Mouse (Mus musculus): ENCODE measurements around the gene Nucb2. TPM values are rescaled to one million over a fixed set of nuclear protein-coding genes. Genes with fewer than 3 reads are reported as not detected.

Gene Nucb2
- polyA plus RNA-seq, 1 experiment from 2014 or later = 13.6 TPM

DNA sequence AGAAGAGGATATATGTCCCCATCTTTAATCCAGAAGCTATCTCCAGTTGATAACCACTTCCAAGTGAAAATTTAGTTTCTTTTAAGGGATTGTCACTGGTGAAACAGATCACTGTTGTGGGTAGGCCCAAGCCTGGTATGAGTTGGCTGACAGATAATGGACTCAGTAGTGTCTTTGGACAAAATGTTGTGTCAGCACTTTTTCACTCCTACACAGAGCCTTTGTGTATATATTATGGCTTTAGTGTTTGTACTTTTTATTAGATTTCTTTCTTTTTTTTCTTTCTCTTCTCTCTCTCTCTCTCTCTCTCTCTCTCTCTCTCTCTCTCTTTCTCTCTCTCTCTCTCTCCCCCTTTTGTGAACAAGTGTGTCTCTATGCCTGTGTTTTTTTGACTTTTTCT, 52.7 kb downstream of the Nucb2 start:
- H3K4me1 ChIP-seq (ENCODE audit: control insufficient read depth, insufficient read depth, low read length) = no peaks in the 10 kb centered on the region
- no peak overlapping the region for H3K27ac ChIP-seq (ENCODE audit: low read depth, low read length)
- ATAC-seq (ENCODE audit: insufficient read depth, low FRiP score, low TSS enrichment) (no peak), DNase-seq (ENCODE audit: low spot score) (no peak)
- H3K36me3 ChIP-seq (ENCODE audit: control insufficient read depth, insufficient read depth, low read length) = no peaks in the 10 kb centered on the region
- H3K9me3 ChIP-seq (ENCODE audit: control insufficient read depth, low read length) = no peaks in the 10 kb centered on the region
- no peak overlapping the region for H3K9ac ChIP-seq (ENCODE audit: low read length)
- H3K27me3 ChIP-seq (ENCODE audit: control insufficient read depth, insufficient read depth, low read length) = no peaks in the 10 kb centered on the region
- no peak overlapping the region for H3K4me3 ChIP-seq (ENCODE audit: low read depth, low read length)
- no peak overlapping the region for H3K4me2 ChIP-seq (ENCODE audit: low read depth)

DNA sequence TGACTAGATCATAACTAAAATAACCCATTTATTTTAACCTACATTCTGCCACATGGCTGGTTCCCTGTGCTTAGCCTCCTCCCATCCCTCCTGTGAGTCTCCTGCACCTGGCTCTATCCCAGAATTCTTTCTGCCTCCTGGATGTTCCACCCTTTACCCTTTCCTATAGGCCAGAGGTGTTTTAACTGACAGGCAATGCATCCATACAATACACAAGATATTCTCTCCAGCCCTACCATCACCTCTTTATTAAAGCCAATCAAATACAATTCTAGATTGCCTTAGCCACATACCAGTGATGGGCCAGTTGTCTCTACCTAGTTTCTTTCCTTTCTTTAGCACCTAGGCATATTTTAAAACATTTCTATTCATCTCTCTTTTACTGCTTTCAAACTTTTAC, 70.4 kb downstream of the Nucb2 start:
- no peak for DNase-seq (ENCODE audit: low spot score)

More for the DNA sequence above, 70.4 kb downstream of the Nucb2 start:
- no peak overlapping the region for H3K9ac ChIP-seq (ENCODE audit: low read length)
- no peaks in the 10 kb centered on the region for H3K36me3 ChIP-seq (ENCODE audit: control insufficient read depth, insufficient read depth, low read length)
- H3K9me3 ChIP-seq (ENCODE audit: control insufficient read depth, low read length) = no peaks in the 10 kb centered on the region
- no peak overlapping the region for H3K4me2 ChIP-seq (ENCODE audit: low read depth)
- no peak overlapping the region for H3K27ac ChIP-seq (ENCODE audit: low read depth, low read length)
- no peaks in the 10 kb centered on the region for H3K4me1 ChIP-seq (ENCODE audit: control insufficient read depth, insufficient read depth, low read length)
- no peak for ATAC-seq (ENCODE audit: insufficient read depth, low FRiP score, low TSS enrichment)
- H3K27me3 ChIP-seq (ENCODE audit: control insufficient read depth, insufficient read depth, low read length) = no peaks in the 10 kb centered on the region
- no peak overlapping the region for H3K4me3 ChIP-seq (ENCODE audit: low read depth, low read length)

Other genes starting within 250 kb of the Nucb2 start
- gene Plekha7, start 196.0 kb upstream of the Nucb2 start, polyA plus RNA-seq (2014; fragmentation: Nextera tagmentation; extraction: Ambion mirVana) = 6.3 and 7.3 TPM in 2 replicates
- 696 and 786 TPM in 2 replicates for gene Rps13, start 170.2 kb upstream of the Nucb2 start, polyA plus RNA-seq (2014; fragmentation: Nextera tagmentation; extraction: Ambion mirVana)
- gene Pik3c2a, start 60.9 kb upstream of the Nucb2 start, polyA plus RNA-seq (2014; fragmentation: Nextera tagmentation; extraction: Ambion mirVana) = 24.2 and 25.5 TPM in 2 replicates

Measured in neural tube, embryonic 11.5 days (tissue).